13 mouse cellular contexts compared by ENCODE assay signal in genomic region chr14:122755559-122755958, GRCm38 (mm10).
DNase-seq lines count a peak whose midpoint lies in the region; ATAC-seq and TF ChIP-seq lines count a peak whose summit lies in the region.
"Had no signal": no experiment of that assay in that cellular context is flagged by ENCODE, and none has a peak within 500 bp of the region (broad histone marks: within the 10 kb centered on the region; RNA-seq: fewer than 3 reads in every experiment).

No protein-coding gene starts in this region.

- no peak for TF ChIP-seq CTCF in brain, embryonic 14.5 days (IDR thresholded peaks at IDR 0.05; ENCODE audit: borderline replicate concordance, extremely low read depth, insufficient read depth, insufficient read length)

- H3K27ac ChIP-seq in lung, embryonic 16.5 days (ENCODE audit: low read length), result no peak overlapping the region
- no peak overlapping the region for H3K27ac ChIP-seq in limb, embryonic 13.5 days
- H3K27ac ChIP-seq: kidney, postnatal 0 days; midbrain, embryonic 12.5 days had no signal

- no peak overlapping the region for H3K4me2 ChIP-seq in lung, embryonic 16.5 days (ENCODE audit: low read depth, low read length)
- H3K4me2 ChIP-seq in limb, embryonic 13.5 days (replicated peaks), result 0 out of 2 replicates have a peak overlapping the region, but pooled peaks have one; percentile 1
- H3K4me2 ChIP-seq: liver, embryonic 11.5 days; midbrain, embryonic 12.5 days had no signal

- no peak for DNase-seq in lung, postnatal 25 days (ENCODE audit: low spot score)
- peak; percentile 64 for DNase-seq in brain, embryonic 14.5 days (ENCODE audit: low read depth)
- peak; percentile 41 for DNase-seq in embryo, embryonic 11.5 days (ENCODE audit: low read depth, low spot score)
- no peak for DNase-seq in kidney, postnatal 10 days
- DNase-seq in heart, adult 8-10 months (ENCODE audit: low spot score), result no peak
- DNase-seq: adrenal gland, postnatal 25 days; cerebellum, adult 18-20 months; layer of hippocampus, postnatal 36 days had no signal

- H3K9ac ChIP-seq in lung, embryonic 16.5 days (ENCODE audit: low read length), result no peak overlapping the region
- no peak overlapping the region for H3K9ac ChIP-seq in limb, embryonic 13.5 days
- H3K9ac ChIP-seq: midbrain, embryonic 12.5 days had no signal

- peak; percentile 20; the same call in 1 of the 2 replicates for ATAC-seq in lung, embryonic 16.5 days (ENCODE audit: low read depth)
- ATAC-seq in limb, embryonic 13.5 days (ENCODE audit: low FRiP score, low read depth), result no peak

- 51% methylated on average over 13 of the region's 13 CpGs for WGBS in lung, embryonic 16.5 days
- WGBS in limb, embryonic 13.5 days, result 24% methylated on average over 13 of the region's 13 CpGs

- H3K27me3 ChIP-seq in lung, embryonic 16.5 days (ENCODE audit: control insufficient read depth, insufficient read depth, low read depth, low read length), result no peaks in the 10 kb centered on the region
- no peaks in the 10 kb centered on the region for H3K27me3 ChIP-seq in limb, embryonic 13.5 days
- H3K27me3 ChIP-seq: midbrain, embryonic 12.5 days had no signal

- no peaks in the 10 kb centered on the region for H3K9me3 ChIP-seq in lung, embryonic 16.5 days (ENCODE audit: control insufficient read depth, low read length)
- H3K9me3 ChIP-seq in limb, embryonic 13.5 days, result no peaks in the 10 kb centered on the region
- H3K9me3 ChIP-seq: midbrain, embryonic 12.5 days had no signal

- no peak for TF ChIP-seq POLR2A in brain, embryonic 14.5 days (IDR thresholded peaks at IDR 0.05; ENCODE audit: borderline replicate concordance, extremely low read depth, insufficient read depth, insufficient read length, poor library complexity, severe bottlenecking)

- no peaks in the 10 kb centered on the region for H3K4me1 ChIP-seq in lung, embryonic 16.5 days (replicated peaks; ENCODE audit: control insufficient read depth, insufficient read depth, low read length)
- peaks cover 13% of the 10 kb centered on the region; the same call in 1 of the 2 replicates for H3K4me1 ChIP-seq in limb, embryonic 13.5 days

- H3K36me3 ChIP-seq in lung, embryonic 16.5 days (ENCODE audit: control insufficient read depth, insufficient read depth, low read length), result no peaks in the 10 kb centered on the region
- H3K36me3 ChIP-seq in limb, embryonic 13.5 days, result no peaks in the 10 kb centered on the region
- H3K36me3 ChIP-seq: midbrain, embryonic 12.5 days had no signal

- no peak overlapping the region for H3K4me3 ChIP-seq in lung, embryonic 16.5 days (ENCODE audit: low read length)
- no peak overlapping the region for H3K4me3 ChIP-seq in limb, embryonic 13.5 days
- H3K4me3 ChIP-seq: midbrain, embryonic 12.5 days had no signal

Comparison
In these comparisons a context has a peak if more than half of its experiments do, and no peak if none do; other contexts are left out.
1. DNase-seq: peak in brain, embryonic 14.5 days (single experiment) and embryo, embryonic 11.5 days (single experiment); none in lung, postnatal 25 days (single experiment), kidney, postnatal 10 days (single experiment) and heart, adult 8-10 months (single experiment).